Mouse (Mus musculus): ENCODE measurements around the gene Gm960.
A peak's percentile ranks its signal among the peaks of the same experiment; 100 is the strongest.

Gene Gm960

GRCm38 (mm10) chr19:4623419-4623818 lies 75.0 kb downstream of the Gm960 start:
- DNase-seq (ENCODE audit: low spot score) = peak; percentile 40

GRCm38 (mm10) chr19:4622780-4623179 lies 75.7 kb downstream of the Gm960 start:
- peak; percentile 34 for DNase-seq (ENCODE audit: low spot score)

- peak; percentile 43 for DNase-seq (ENCODE audit: low spot score)
Measured at GRCm38 (mm10) chr19:4620721-4621120, 77.7 kb downstream of the Gm960 start.

GRCm38 (mm10) chr19:4619461-4619860 lies 79.0 kb downstream of the Gm960 start:
- no peak for DNase-seq (ENCODE audit: low spot score)

GRCm38 (mm10) chr19:4618183-4618582 lies 80.3 kb downstream of the Gm960 start:
- peak; percentile 65 for DNase-seq (ENCODE audit: low spot score)

GRCm38 (mm10) chr19:4616546-4616945 lies 81.9 kb downstream of the Gm960 start:
- peak; percentile 48 for DNase-seq (ENCODE audit: low spot score)

- peak; percentile 86 for DNase-seq (ENCODE audit: low spot score)
Measured at GRCm38 (mm10) chr19:4615151-4616093, 83.0 kb downstream of the Gm960 start, which contains the start of gene Lrfn4. Lrfn4 (minus strand) TSS chr19:4615667.

GRCm38 (mm10) chr19:4614305-4615150 lies 83.9 kb downstream of the Gm960 start:
- peak; percentile 61 for DNase-seq (ENCODE audit: low spot score)

- DNase-seq (ENCODE audit: low spot score) = peak; percentile 49
Measured at GRCm38 (mm10) chr19:4613464-4614304, 84.8 kb downstream of the Gm960 start.

GRCm38 (mm10) chr19:4612181-4612961 lies 86.1 kb downstream of the Gm960 start:
- peak; percentile 47 for DNase-seq (ENCODE audit: low spot score)

- DNase-seq (ENCODE audit: low spot score) = no peak
Measured at GRCm38 (mm10) chr19:4610109-4610508, 88.4 kb downstream of the Gm960 start.

GRCm38 (mm10) chr19:4608511-4608910 lies 90.0 kb downstream of the Gm960 start:
- no peak for DNase-seq (ENCODE audit: low spot score)

- no peak for DNase-seq (ENCODE audit: low spot score)
Measured at GRCm38 (mm10) chr19:4607406-4607805, 91.1 kb downstream of the Gm960 start.

- DNase-seq (ENCODE audit: low spot score) = no peak
Measured at GRCm38 (mm10) chr19:4605654-4606053, 92.8 kb downstream of the Gm960 start.

- DNase-seq (ENCODE audit: low spot score) = peak; percentile 70
Measured at GRCm38 (mm10) chr19:4603801-4604723, 94.4 kb downstream of the Gm960 start.

GRCm38 (mm10) chr19:4602459-4602858 lies 96.0 kb downstream of the Gm960 start:
- DNase-seq (ENCODE audit: low spot score) = peak; percentile 45

- DNase-seq (ENCODE audit: low spot score) = no peak
Measured at GRCm38 (mm10) chr19:4596071-4596470, 102.4 kb downstream of the Gm960 start.

GRCm38 (mm10) chr19:4593792-4594522 lies 104.5 kb downstream of the Gm960 start:
- DNase-seq (ENCODE audit: low spot score) = no peak

GRCm38 (mm10) chr19:4590025-4590424 lies 108.4 kb downstream of the Gm960 start:
- DNase-seq (ENCODE audit: low spot score) = no peak

All from testis, postnatal 10 days (tissue).